Mouse (Mus musculus): ENCODE measurements at regions not wholly inside any gene's neighbourhood (a gene's known extent, or its start where the extent isn't known, plus 50 kb on each side); places are given as distances from the start of the nearest gene placed in this dataset.

DNA sequence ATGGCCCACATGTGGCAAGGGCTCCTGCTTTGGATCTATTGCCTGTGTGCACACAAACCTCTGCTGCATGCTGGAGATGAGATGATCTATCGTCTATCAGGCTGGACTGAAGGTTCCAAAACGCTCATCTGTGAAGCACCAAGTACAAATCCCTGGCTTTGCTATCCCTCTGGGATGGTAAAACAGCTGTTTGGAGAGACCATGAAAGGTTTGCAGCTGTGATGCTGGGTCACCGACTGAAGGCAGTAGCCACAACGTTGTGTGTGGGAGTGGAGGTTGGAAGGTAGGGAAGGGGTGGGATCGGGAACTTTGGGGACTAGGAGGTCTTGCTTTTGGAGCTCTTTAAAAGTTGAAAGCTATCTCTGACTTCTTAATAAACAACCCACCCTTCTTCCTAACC lies 178.2 kb upstream of the Klf4 start:
- Histone ChIP-seq H3K79me2 (ENCODE audit: inconsistent target) (no peaks in the 10 kb centered on the region), H3K36me3 (ENCODE audit: inconsistent target) (no peaks in the 10 kb centered on the region), H3K4me3 (ENCODE audit: inconsistent target) (no peak overlapping the region), H3K27ac (no peak overlapping the region)
- WGBS (ENCODE audit: missing documents) = 100% methylated on average over 5 of the region's 5 CpGs

DNA sequence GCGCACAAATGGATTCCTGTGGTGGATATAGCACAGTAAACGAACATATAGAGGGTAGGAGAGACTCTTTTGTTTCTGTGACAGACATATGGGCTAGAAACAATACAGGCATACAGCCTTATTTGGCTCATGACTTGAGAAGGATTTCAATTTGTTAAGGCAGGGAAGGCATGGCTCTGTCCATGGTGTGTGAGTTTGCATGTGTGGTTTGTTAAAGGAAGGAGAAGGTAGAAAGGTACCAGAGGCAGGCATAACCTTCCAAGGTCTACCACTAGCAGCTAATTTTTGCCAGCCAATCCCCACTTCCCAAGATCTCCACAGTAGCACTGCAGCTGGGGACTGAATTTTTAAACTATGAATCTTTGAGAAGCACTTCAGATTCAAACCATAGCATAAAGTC lies 176.5 kb upstream of the Klf4 start:
- Histone ChIP-seq H3K27ac (no peak overlapping the region), H3K79me2 (ENCODE audit: inconsistent target) (no peaks in the 10 kb centered on the region), H3K4me3 (ENCODE audit: inconsistent target) (no peak overlapping the region), H3K36me3 (ENCODE audit: inconsistent target) (no peaks in the 10 kb centered on the region)
- 83% methylated on average over 1 of the region's 2 CpGs for WGBS (ENCODE audit: missing documents)

DNA sequence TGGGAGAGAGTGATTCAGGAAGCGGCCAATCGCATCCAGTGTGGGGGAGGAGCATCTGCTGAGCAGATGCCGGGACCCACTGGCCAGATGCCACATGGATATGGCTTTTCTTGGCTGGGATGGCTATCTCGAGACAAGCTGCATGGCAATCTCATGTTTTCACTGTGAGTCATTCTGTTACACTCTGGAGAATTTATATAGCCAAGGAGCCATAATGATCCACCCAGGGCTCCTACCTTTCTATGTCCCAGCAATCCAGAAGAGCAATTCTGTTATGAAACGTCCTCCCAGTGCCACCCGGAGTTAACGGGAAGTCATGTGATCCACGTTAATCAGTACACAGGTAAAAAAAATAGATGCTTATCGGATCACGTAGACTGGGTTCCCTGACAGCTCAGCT lies 175.7 kb upstream of the Klf4 start:
- Histone ChIP-seq H3K79me2 (ENCODE audit: inconsistent target) (no peaks in the 10 kb centered on the region), H3K27ac (no peak overlapping the region), H3K4me3 (ENCODE audit: inconsistent target) (no peak overlapping the region), H3K36me3 (ENCODE audit: inconsistent target) (no peaks in the 10 kb centered on the region)
- WGBS (ENCODE audit: missing documents) = 91% methylated on average over 10 of the region's 10 CpGs

DNA sequence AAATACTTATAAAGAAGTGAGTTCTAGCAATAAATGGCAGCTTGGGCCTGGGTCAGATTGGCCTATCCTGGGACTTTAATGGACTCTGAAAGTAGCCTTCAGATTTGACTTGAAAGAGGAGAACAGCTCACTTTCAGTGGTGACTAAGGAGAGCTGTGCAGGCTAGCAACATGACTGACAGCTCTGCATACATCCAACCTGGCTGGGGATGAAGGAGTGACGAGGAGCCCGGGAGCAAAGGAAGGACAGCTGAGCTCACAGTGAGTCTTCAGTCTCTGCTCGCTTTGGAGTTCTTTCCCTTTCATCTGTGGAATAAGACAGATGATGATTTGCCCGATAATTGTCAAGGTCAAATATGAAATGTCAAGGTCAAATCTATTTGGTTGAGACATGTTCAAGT lies 172.7 kb upstream of the Klf4 start:
- 93% methylated on average over 4 of the region's 4 CpGs for WGBS (ENCODE audit: missing documents)
- Histone ChIP-seq H3K4me3 (ENCODE audit: inconsistent target) (no peak overlapping the region), H3K79me2 (ENCODE audit: inconsistent target) (no peaks in the 10 kb centered on the region), H3K36me3 (ENCODE audit: inconsistent target) (no peaks in the 10 kb centered on the region), H3K27ac (no peak overlapping the region)

DNA sequence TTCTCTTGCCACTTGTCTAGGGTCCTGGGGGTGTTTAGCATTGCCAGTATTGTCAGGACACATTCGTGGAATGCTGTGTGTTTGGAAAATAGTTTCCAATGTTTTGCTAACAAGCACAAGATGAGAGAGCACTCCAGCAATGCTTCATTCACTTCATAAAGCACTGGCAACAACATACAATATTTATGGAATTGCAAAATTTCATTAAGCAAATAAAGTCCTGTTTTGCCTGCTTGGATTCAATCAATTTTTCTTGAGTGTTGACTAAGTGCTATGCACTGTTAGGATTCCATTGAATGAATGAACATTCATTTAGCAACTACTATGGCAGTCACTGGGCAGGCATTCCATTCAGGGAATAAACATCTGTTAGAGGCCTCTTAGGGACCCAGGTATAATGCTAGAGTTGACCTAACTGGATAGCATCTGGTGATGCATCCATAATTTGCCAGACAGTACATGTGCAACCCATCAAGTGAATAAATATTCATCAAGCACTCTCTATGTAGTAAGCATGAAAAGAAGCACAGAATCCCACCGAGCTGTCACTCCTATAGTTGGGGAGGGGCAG lies 171.2 kb upstream of the Klf4 start:
- 97% methylated on average over 2 of the region's 2 CpGs for WGBS (ENCODE audit: missing documents)
- H3K36me3 ChIP-seq (ENCODE audit: inconsistent target) = no peaks in the 10 kb centered on the region

DNA sequence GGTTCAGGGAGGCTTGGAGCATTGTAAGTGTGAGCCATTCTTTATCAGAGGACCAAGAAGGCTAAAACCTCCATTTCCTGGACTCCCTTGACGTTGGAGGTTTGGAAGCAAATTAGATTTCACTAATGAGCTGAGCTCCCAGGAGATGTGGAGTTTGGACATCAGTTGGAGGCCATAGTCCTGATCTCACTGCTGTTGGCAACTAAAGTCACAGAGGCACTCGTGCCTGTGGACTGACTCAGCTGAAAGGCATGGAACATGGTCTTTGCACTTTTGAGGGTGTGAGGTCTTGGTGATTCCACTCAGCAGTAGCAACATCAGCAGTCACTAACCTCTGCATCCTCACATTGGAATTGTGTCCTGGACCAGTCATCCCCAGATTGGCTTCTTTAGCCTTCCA lies 169.1 kb upstream of the Klf4 start:
- WGBS (ENCODE audit: missing documents) = 89% methylated on average over 2 of the region's 2 CpGs
- no peaks in the 10 kb centered on the region for H3K36me3 ChIP-seq (ENCODE audit: inconsistent target)
- no peak overlapping the region for H3K4me3 ChIP-seq (ENCODE audit: inconsistent target)
- no peak overlapping the region for H3K27ac ChIP-seq
- no peaks in the 10 kb centered on the region for H3K79me2 ChIP-seq (ENCODE audit: inconsistent target)

More for the DNA sequence above, 171.2 kb upstream of the Klf4 start:
- H3K4me3 ChIP-seq (ENCODE audit: inconsistent target) = no peak overlapping the region
- H3K27ac ChIP-seq = no peak overlapping the region
- H3K79me2 ChIP-seq (ENCODE audit: inconsistent target) = no peaks in the 10 kb centered on the region

DNA sequence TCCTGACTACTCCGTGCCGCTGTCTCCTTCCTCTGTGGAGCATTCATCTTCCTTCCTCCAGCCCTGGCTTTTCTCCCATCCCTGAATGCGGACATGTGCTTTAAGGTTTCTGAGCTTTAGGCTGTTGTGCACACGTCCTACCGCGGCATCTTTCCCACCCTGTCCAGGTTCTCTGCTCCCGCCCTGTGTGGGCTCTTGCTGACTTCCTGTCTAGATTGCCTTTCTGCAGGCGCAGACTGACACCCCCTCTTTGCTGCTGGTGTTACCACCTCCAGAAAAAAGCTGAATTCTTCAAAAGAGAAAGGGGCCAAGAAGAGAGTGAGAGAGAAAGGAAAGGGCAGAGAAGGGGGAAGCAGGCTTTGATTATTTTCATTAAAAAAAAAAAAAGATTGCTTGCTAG lies 167.7 kb upstream of the Klf4 start:
- Histone ChIP-seq H3K27ac (no peak overlapping the region), H3K79me2 (ENCODE audit: inconsistent target) (no peaks in the 10 kb centered on the region), H3K36me3 (ENCODE audit: inconsistent target) (no peaks in the 10 kb centered on the region), H3K4me3 (ENCODE audit: inconsistent target) (no peak overlapping the region)
- 71% methylated on average over 8 of the region's 8 CpGs for WGBS (ENCODE audit: missing documents)

DNA sequence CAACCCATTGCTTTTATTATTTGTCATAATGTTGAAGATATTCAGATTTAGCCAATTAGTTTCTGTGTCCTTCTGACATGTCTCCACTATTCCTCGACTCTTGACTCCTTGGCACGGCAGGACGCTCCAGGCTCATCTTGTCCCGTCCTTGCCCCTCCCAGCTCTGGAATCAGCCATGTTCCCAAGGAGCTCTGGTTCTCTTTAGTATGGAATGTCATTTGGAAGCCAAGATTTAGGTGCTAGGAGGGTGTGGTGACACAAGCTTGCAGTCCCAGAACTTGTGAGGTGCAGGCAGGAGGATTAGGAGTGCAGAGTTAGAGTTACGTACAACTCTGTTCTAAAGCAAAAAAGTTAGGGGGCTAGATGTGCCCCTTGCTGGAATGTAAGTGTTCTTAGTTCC lies 166.9 kb upstream of the Klf4 start:
- Histone ChIP-seq H3K27ac (no peak overlapping the region), H3K4me3 (ENCODE audit: inconsistent target) (no peak overlapping the region), H3K36me3 (ENCODE audit: inconsistent target) (no peaks in the 10 kb centered on the region), H3K79me2 (ENCODE audit: inconsistent target) (no peaks in the 10 kb centered on the region)
- WGBS (ENCODE audit: missing documents) = 95% methylated on average over 5 of the region's 5 CpGs

DNA sequence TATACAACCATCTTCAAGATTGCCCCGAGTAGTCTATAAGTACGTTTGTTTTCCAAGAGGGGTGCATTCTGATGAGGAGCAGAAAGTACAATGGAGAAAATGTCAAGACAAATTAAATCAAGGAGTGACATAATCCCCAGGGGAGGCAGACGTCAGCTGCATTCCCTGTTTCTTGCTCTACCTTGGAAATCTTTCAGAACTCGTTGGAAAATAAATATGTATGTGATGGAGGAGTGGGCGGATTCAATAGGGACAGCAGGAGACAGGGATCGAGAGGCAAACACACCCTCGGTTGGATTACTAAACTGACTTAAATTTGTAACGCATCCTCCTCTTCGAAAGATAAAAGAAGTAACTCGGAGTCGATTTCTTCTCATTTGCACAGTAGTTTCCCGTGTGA lies 164.8 kb upstream of the Klf4 start:
- H3K27ac ChIP-seq = no peak overlapping the region
- H3K4me3 ChIP-seq (ENCODE audit: inconsistent target) = no peak overlapping the region
- WGBS (ENCODE audit: missing documents) = 89% methylated on average over 12 of the region's 12 CpGs
- H3K79me2 ChIP-seq (ENCODE audit: inconsistent target) = no peaks in the 10 kb centered on the region
- no peaks in the 10 kb centered on the region for H3K36me3 ChIP-seq (ENCODE audit: inconsistent target)

DNA sequence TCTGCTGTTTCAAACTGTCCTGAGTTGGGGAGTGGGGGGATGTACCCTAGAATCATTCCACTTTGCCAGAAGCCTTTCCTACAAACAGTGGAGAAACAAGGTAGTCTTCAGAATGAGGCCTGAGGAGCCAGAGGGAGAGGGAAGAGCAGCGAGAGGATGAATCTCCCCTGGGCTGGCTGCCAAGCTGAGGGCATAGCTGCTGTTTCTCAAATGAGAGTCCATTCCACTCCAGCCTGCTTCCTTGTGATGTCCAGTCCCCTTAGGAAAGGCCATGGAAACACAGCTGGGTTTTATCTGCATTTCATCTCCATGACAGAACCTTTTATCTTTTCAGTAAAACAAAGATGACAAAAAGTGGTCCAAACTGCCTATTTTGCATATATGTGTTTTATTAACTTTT lies 164.2 kb upstream of the Klf4 start:
- 100% methylated on average over 1 of the region's 1 CpGs for WGBS (ENCODE audit: missing documents)
- Histone ChIP-seq H3K27ac (no peak overlapping the region), H3K4me3 (ENCODE audit: inconsistent target) (no peak overlapping the region), H3K79me2 (ENCODE audit: inconsistent target) (no peaks in the 10 kb centered on the region), H3K36me3 (ENCODE audit: inconsistent target) (no peaks in the 10 kb centered on the region)

DNA sequence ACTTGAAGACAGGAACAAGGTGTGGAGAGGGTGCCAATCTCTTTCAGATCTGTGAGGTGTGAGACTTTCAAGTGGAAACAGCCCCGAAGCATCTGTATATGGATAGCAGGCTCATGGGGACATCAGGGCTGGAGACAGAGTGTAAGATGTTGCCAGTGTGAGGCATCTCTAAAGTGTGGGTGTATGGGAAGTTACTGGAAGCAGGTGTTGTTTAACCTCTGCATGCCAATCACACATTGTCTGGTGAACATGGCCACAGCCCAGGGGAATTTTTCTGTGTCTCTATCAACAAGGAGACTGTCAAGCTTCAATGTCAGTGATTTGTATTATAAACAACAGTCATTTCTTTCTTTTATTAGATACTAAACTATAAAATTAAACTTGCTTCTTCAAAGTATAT lies 163.0 kb upstream of the Klf4 start:
- no peaks in the 10 kb centered on the region for H3K79me2 ChIP-seq (ENCODE audit: inconsistent target)
- H3K4me3 ChIP-seq (ENCODE audit: inconsistent target) = no peak overlapping the region
- 92% methylated on average over 1 of the region's 1 CpGs for WGBS (ENCODE audit: missing documents)
- no peaks in the 10 kb centered on the region for H3K36me3 ChIP-seq (ENCODE audit: inconsistent target)
- no peak overlapping the region for H3K27ac ChIP-seq

DNA sequence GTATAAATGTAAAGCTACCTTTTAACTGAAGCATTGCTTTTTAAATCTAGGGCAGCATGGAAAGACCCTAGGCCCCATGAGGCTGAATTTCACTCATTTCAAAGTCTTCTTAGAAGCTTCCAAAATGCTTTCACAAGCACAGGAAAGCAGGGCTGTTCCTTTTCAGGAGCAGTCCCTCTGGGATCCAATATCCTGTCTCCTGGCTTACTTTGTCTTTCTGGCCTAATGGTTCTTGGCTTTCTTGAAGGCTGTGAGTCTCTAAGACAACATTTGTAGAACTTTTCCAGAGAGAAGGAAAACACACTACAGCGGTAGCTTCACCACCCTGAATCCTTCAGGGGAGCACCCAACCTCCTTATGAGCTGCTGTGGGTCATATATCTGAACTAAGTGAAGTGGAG lies 157.2 kb upstream of the Klf4 start:
- H3K4me3 ChIP-seq (ENCODE audit: inconsistent target) = no peak overlapping the region
- no peak overlapping the region for H3K27ac ChIP-seq
- no peaks in the 10 kb centered on the region for H3K79me2 ChIP-seq (ENCODE audit: inconsistent target)
- H3K36me3 ChIP-seq (ENCODE audit: inconsistent target) = no peaks in the 10 kb centered on the region
- 100% methylated on average over 1 of the region's 1 CpGs for WGBS (ENCODE audit: missing documents)

DNA sequence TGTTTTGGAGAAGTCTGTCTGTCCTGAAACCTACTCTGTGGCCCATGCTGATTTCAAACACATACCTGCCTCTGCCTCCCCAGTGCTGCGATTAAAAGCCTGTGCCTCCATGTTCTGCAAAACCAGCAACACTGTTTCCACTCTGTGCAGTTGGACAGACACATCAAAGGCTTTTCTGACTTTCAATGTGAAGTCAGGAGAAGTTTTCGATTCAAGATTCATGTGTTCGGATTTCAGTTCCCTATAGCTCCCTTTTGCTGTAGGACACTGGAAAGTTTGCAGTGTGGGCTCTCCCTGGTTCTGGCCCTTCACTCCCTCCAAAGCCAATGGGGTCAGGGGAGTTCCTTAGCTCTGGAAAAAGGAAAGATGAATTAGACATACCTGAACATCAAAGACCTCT lies 154.5 kb upstream of the Klf4 start:
- Histone ChIP-seq H3K36me3 (ENCODE audit: inconsistent target) (no peaks in the 10 kb centered on the region), H3K27ac (no peak overlapping the region), H3K4me3 (ENCODE audit: inconsistent target) (no peak overlapping the region), H3K79me2 (ENCODE audit: inconsistent target) (no peaks in the 10 kb centered on the region)
- 83% methylated on average over 3 of the region's 3 CpGs for WGBS (ENCODE audit: missing documents)

DNA sequence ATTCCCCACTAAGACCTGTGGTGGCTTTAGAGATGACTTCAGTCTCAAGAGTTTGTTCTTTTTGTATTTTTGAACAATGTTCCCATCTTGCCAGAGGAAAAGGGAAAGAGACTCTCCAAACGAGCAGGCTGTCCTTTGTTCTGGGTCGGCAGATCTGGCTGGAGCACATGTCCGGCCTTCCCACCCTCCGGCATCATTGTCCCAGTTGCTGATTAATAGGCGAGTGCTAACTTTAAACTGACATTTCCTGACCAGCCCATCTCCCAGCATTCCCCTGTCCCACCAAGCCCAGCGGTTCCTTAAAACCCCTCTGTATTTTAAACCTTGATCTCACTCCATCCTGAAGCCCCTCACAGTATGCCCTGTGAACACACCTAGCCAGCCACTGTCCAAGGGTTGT lies 140.0 kb upstream of the Klf4 start:
- no peak overlapping the region for H3K4me3 ChIP-seq (ENCODE audit: inconsistent target)
- H3K36me3 ChIP-seq (ENCODE audit: inconsistent target) = no peaks in the 10 kb centered on the region
- no peak overlapping the region for H3K27ac ChIP-seq
- H3K79me2 ChIP-seq (ENCODE audit: inconsistent target) = no peaks in the 10 kb centered on the region
- WGBS (ENCODE audit: missing documents) = 72% methylated on average over 6 of the region's 6 CpGs

DNA sequence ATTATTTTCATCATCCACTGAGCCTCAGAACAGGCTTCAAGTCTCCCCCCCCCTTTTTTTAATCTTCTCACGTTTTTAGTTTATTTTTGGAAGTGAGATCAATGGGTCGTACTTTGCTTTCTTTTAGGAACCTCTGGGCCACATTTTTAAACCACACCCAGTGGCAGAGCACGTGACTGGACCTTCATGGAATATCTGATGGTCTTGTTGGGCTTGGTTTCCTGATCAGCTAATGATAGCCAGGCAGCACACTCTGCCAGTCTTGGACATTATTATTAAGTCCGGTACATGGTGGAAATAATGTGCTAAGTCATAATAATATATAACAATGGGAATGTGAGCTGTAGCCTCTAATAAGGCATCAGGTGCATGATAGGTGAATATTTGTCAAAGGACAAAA lies 138.0 kb upstream of the Klf4 start:
- H3K79me2 ChIP-seq (ENCODE audit: inconsistent target) = no peaks in the 10 kb centered on the region
- H3K4me3 ChIP-seq (ENCODE audit: inconsistent target) = no peak overlapping the region
- H3K27ac ChIP-seq = no peak overlapping the region
- H3K36me3 ChIP-seq (ENCODE audit: inconsistent target) = no peaks in the 10 kb centered on the region
- WGBS (ENCODE audit: missing documents) = 82% methylated on average over 4 of the region's 4 CpGs

DNA sequence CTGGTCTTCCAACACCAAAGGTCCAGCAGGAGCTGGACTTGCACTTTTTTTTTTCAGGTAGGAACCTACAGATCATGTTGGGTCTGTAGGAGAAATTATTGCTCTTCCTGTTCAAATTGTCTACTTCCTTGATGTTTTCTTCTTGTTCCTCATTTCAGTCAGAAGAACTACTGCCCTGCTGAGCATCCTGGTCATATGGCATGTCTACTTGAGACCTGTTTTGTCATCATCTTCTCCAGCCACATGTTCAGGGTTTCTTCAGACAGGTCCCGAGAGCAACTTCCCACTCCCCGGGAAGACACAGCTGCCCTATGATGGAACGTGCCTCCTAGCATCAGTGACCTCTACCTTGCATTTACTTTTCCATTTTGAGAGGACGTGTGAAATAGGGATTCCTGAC lies 132.6 kb upstream of the Klf4 start:
- Histone ChIP-seq H3K27ac (no peak overlapping the region), H3K36me3 (ENCODE audit: inconsistent target) (no peaks in the 10 kb centered on the region), H3K79me2 (ENCODE audit: inconsistent target) (no peaks in the 10 kb centered on the region), H3K4me3 (ENCODE audit: inconsistent target) (no peak overlapping the region)
- WGBS (ENCODE audit: missing documents) = 29% methylated on average over 3 of the region's 4 CpGs

Data from macrophage (primary cell).